Mouse (Mus musculus): ENCODE data around the gene Elp4. TPM values are rescaled to one million over a fixed set of nuclear protein-coding genes. Genes with fewer than 3 reads are reported as not detected.

Gene Elp4
- polyA plus RNA-seq, 1 experiment: 3.3 TPM

DNA sequence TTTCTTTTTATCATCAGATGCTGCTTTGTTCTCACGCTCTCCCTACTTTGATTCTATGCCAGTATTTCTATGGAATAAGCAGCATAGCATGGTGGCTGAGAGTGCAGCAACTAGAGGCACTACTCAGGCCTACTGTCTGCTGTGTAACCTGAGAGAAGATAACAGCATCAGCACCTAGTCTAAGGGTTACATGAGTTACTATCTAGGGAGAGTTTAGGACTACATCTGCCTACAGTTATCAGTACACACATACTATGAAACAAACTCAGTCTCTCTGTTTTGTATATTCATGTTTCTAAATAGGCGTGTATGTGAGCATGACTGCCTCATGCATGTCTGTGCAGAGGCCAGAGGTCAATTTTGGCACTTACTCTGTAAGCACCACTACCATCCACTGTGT is 97.8 kb downstream of the Elp4 start:
- Histone ChIP-seq H3K36me3 (ENCODE audit: control insufficient read depth, insufficient read depth, low read length) (no peaks in the 10 kb centered on the region), H3K4me1 (ENCODE audit: control insufficient read depth, insufficient read depth, low read length) (no peaks in the 10 kb centered on the region), H3K27me3 (ENCODE audit: control insufficient read depth, insufficient read depth, low read length) (no peaks in the 10 kb centered on the region), H3K27ac (ENCODE audit: control insufficient read depth, insufficient read depth, low read depth, low read length) (no peak overlapping the region), H3K4me3 (ENCODE audit: control insufficient read depth, low read depth, low read length) (no peak overlapping the region)
- no peak for TF ChIP-seq POLR2A (IDR thresholded peaks at IDR 0.05; ENCODE audit: control insufficient read depth, low read depth, low read length)
- no peak for TF ChIP-seq CTCF (IDR thresholded peaks at IDR 0.05; ENCODE audit: control insufficient read depth, insufficient read depth, insufficient replicate concordance, low read depth, low read length)

GRCm38 (mm10) chr2:105806047-105806446 is 98.3 kb downstream of the Elp4 start:
- no peak for TF ChIP-seq POLR2A (IDR thresholded peaks at IDR 0.05; ENCODE audit: control insufficient read depth, low read depth, low read length)
- TF ChIP-seq CTCF (IDR thresholded peaks at IDR 0.05; ENCODE audit: control insufficient read depth, insufficient read depth, insufficient replicate concordance, low read depth, low read length): no peak
- H3K4me1 ChIP-seq (ENCODE audit: control insufficient read depth, insufficient read depth, low read length): no peaks in the 10 kb centered on the region
- H3K27me3 ChIP-seq (ENCODE audit: control insufficient read depth, insufficient read depth, low read length): no peaks in the 10 kb centered on the region
- no peak overlapping the region for H3K4me3 ChIP-seq (ENCODE audit: control insufficient read depth, low read depth, low read length)
- no peak overlapping the region for H3K27ac ChIP-seq (ENCODE audit: control insufficient read depth, insufficient read depth, low read depth, low read length)
- no peaks in the 10 kb centered on the region for H3K36me3 ChIP-seq (ENCODE audit: control insufficient read depth, insufficient read depth, low read length)

GRCm38 (mm10) chr2:105805210-105805609 is 99.2 kb downstream of the Elp4 start:
- Histone ChIP-seq H3K4me3 (ENCODE audit: control insufficient read depth, low read depth, low read length) (no peak overlapping the region), H3K27ac (ENCODE audit: control insufficient read depth, insufficient read depth, low read depth, low read length) (no peak overlapping the region), H3K4me1 (ENCODE audit: control insufficient read depth, insufficient read depth, low read length) (no peaks in the 10 kb centered on the region), H3K27me3 (ENCODE audit: control insufficient read depth, insufficient read depth, low read length) (no peaks in the 10 kb centered on the region), H3K36me3 (ENCODE audit: control insufficient read depth, insufficient read depth, low read length) (no peaks in the 10 kb centered on the region)
- TF ChIP-seq POLR2A (IDR thresholded peaks at IDR 0.05; ENCODE audit: control insufficient read depth, low read depth, low read length): no peak
- no peak for TF ChIP-seq CTCF (IDR thresholded peaks at IDR 0.05; ENCODE audit: control insufficient read depth, insufficient read depth, insufficient replicate concordance, low read depth, low read length)

- Histone ChIP-seq H3K36me3 (ENCODE audit: control insufficient read depth, insufficient read depth, low read length) (no peaks in the 10 kb centered on the region), H3K27me3 (ENCODE audit: control insufficient read depth, insufficient read depth, low read length) (no peaks in the 10 kb centered on the region), H3K27ac (ENCODE audit: control insufficient read depth, insufficient read depth, low read depth, low read length) (no peak overlapping the region), H3K4me3 (ENCODE audit: control insufficient read depth, low read depth, low read length) (no peak overlapping the region), H3K4me1 (ENCODE audit: control insufficient read depth, insufficient read depth, low read length) (no peaks in the 10 kb centered on the region)
- no peak for TF ChIP-seq POLR2A (IDR thresholded peaks at IDR 0.05; ENCODE audit: control insufficient read depth, low read depth, low read length)
- TF ChIP-seq CTCF (IDR thresholded peaks at IDR 0.05; ENCODE audit: control insufficient read depth, insufficient read depth, insufficient replicate concordance, low read depth, low read length): no peak
Measured at GRCm38 (mm10) chr2:105804506-105804905, 99.9 kb downstream of the Elp4 start.

DNA sequence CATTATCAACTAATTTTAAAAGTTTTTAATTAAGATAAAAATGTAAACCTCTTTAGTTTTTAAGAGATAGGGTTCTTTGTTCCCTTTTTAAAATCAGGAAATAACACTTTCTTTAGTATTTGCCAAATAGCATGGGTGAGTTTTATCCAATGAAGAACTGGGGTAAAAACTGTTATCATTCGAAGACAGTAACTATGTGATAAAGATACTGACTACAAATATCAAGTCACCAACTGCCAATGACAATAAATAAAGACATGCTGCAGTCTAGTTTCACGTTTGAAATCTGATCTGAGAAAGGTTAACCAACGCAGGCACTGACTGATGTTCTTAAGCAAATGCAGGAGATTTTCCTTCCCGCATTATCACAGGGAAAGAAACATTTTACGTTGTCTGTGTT is 100.9 kb downstream of the Elp4 start:
- H3K27me3 ChIP-seq (ENCODE audit: control insufficient read depth, insufficient read depth, low read length): no peaks in the 10 kb centered on the region
- no peak for TF ChIP-seq POLR2A (IDR thresholded peaks at IDR 0.05; ENCODE audit: control insufficient read depth, low read depth, low read length)
- no peak for TF ChIP-seq CTCF (IDR thresholded peaks at IDR 0.05; ENCODE audit: control insufficient read depth, insufficient read depth, insufficient replicate concordance, low read depth, low read length)
- H3K36me3 ChIP-seq (ENCODE audit: control insufficient read depth, insufficient read depth, low read length): no peaks in the 10 kb centered on the region
- no peak overlapping the region for H3K27ac ChIP-seq (ENCODE audit: control insufficient read depth, insufficient read depth, low read depth, low read length)
- no peak overlapping the region for H3K4me3 ChIP-seq (ENCODE audit: control insufficient read depth, low read depth, low read length)
- H3K4me1 ChIP-seq (ENCODE audit: control insufficient read depth, insufficient read depth, low read length): no peaks in the 10 kb centered on the region

DNA sequence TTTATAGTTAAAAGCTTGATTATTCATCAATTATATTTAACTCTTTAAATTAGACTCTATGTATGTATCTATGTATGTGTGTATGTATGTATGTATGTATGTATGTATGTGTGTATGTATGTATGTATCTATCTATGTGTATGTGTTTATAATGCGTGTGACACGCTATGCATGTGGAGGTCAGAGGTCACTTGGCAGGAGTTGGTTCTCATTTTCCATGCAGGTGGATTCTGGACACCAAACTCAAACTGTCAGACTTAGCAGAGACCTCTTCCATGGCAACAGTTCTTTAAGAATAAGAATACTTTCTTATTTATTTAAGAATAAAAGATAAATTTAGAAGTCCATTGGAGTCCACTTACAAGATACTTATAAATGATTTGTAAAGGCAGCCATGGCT is 101.5 kb downstream of the Elp4 start:
- no peaks in the 10 kb centered on the region for H3K27me3 ChIP-seq (ENCODE audit: control insufficient read depth, insufficient read depth, low read length)
- H3K4me3 ChIP-seq (ENCODE audit: control insufficient read depth, low read depth, low read length): no peak overlapping the region
- no peak for TF ChIP-seq CTCF (IDR thresholded peaks at IDR 0.05; ENCODE audit: control insufficient read depth, insufficient read depth, insufficient replicate concordance, low read depth, low read length)
- no peak for TF ChIP-seq POLR2A (IDR thresholded peaks at IDR 0.05; ENCODE audit: control insufficient read depth, low read depth, low read length)
- H3K4me1 ChIP-seq (ENCODE audit: control insufficient read depth, insufficient read depth, low read length): no peaks in the 10 kb centered on the region
- H3K27ac ChIP-seq (ENCODE audit: control insufficient read depth, insufficient read depth, low read depth, low read length): no peak overlapping the region
- no peaks in the 10 kb centered on the region for H3K36me3 ChIP-seq (ENCODE audit: control insufficient read depth, insufficient read depth, low read length)

DNA sequence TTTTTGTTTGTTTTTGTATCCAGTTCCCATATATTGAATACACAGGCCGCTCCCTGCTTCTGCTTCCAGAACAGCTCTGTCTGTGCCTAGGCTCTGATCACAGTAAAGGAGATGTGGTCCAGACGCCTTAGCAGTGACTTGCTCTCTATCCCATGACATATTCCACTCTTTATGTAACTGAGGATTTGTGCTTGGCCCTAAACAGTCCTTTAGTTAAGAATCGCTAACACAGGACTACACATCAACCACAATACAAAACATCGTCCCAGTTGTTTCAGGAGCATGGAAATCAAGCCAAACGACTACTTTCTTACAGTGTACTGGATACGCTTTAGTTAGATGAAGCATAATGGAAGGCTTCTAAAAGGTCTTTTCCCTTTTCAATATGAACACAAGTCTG is 102.8 kb downstream of the Elp4 start:
- H3K27me3 ChIP-seq (ENCODE audit: control insufficient read depth, insufficient read depth, low read length): no peaks in the 10 kb centered on the region
- no peak overlapping the region for H3K27ac ChIP-seq (ENCODE audit: control insufficient read depth, insufficient read depth, low read depth, low read length)
- H3K4me3 ChIP-seq (ENCODE audit: control insufficient read depth, low read depth, low read length): no peak overlapping the region
- no peak for TF ChIP-seq CTCF (IDR thresholded peaks at IDR 0.05; ENCODE audit: control insufficient read depth, insufficient read depth, insufficient replicate concordance, low read depth, low read length)
- TF ChIP-seq POLR2A (IDR thresholded peaks at IDR 0.05; ENCODE audit: control insufficient read depth, low read depth, low read length): no peak
- H3K4me1 ChIP-seq (ENCODE audit: control insufficient read depth, insufficient read depth, low read length): no peaks in the 10 kb centered on the region
- H3K36me3 ChIP-seq (ENCODE audit: control insufficient read depth, insufficient read depth, low read length): no peaks in the 10 kb centered on the region

GRCm38 (mm10) chr2:105800694-105801093 is 103.7 kb downstream of the Elp4 start:
- H3K27me3 ChIP-seq (ENCODE audit: control insufficient read depth, insufficient read depth, low read length): no peaks in the 10 kb centered on the region
- H3K36me3 ChIP-seq (ENCODE audit: control insufficient read depth, insufficient read depth, low read length): no peaks in the 10 kb centered on the region
- H3K4me3 ChIP-seq (ENCODE audit: control insufficient read depth, low read depth, low read length): no peak overlapping the region
- TF ChIP-seq CTCF (IDR thresholded peaks at IDR 0.05; ENCODE audit: control insufficient read depth, insufficient read depth, insufficient replicate concordance, low read depth, low read length) (no peak), POLR2A (IDR thresholded peaks at IDR 0.05; ENCODE audit: control insufficient read depth, low read depth, low read length) (no peak)
- no peak overlapping the region for H3K27ac ChIP-seq (ENCODE audit: control insufficient read depth, insufficient read depth, low read depth, low read length)
- H3K4me1 ChIP-seq (ENCODE audit: control insufficient read depth, insufficient read depth, low read length): no peaks in the 10 kb centered on the region
